Mouse (Mus musculus) hindbrain, embryonic 10.5 days (tissue): Measurements from ENCODE around the gene Gpr146. TPM values are rescaled to one million over a fixed set of nuclear protein-coding genes. Genes with fewer than 3 reads are reported as not detected.

Source experiments
- DNase-seq: peaks from one replicate; pipeline ENCODE4 v3.0.0-alpha.2; 2017; ENCODE audit warnings: low spot score
- H3K27ac ChIP-seq: fragments of 300-500 bp; sonication (generic); 2 replicates; pipeline ENCODE4 v1.5.1; 2016; ENCODE audit warnings: mild to moderate bottlenecking, moderate library complexity
- H3K27me3 ChIP-seq: fragments of 300-500 bp; sonication (generic); 2 replicates; pipeline ENCODE4 v1.6.1; 2016; ENCODE audit warnings: mild to moderate bottlenecking; ENCODE audit not compliant: poor library complexity, insufficient read depth, severe bottlenecking
- H3K36me3 ChIP-seq: fragments of 300-500 bp; sonication (generic); 2 replicates; pipeline ENCODE4 v1.6.1; 2016; ENCODE audit warnings: mild to moderate bottlenecking, moderate library complexity
- H3K4me1 ChIP-seq: fragments of 300-500 bp; sonication (generic); replicated peaks from 2 replicates; pipeline ENCODE4 v1.6.1; 2016; ENCODE audit warnings: mild to moderate bottlenecking
- H3K4me3 ChIP-seq: fragments of 300-500 bp; sonication (generic); 2 replicates; pipeline ENCODE4 v1.5.1; 2016; ENCODE audit warnings: mild to moderate bottlenecking, moderate library complexity
- H3K9me3 ChIP-seq: fragments of 300-500 bp; sonication (generic); 2 replicates; pipeline ENCODE4 v1.6.1; 2016; ENCODE audit warnings: mild to moderate bottlenecking, moderate library complexity
- WGBS: fragments of 180-500 bp; shearing (Covaris S2); methylation state at CpG from one replicate; pipeline ENCODE4 v1.1.7; 2016; 5-methylcytosine and 5-hydroxymethylcytosine counted together
- polyA plus RNA-seq: library from polyadenylated mRNA; unstranded; fragments of >200 nt; fragmentation: Nextera tagmentation; extraction: Ambion mirVana; gene quantifications from 2 replicates; pipeline ENCODE4 v1.2.1, GENCODE M21; 2016

Gpr146 gene
- polyA plus RNA-seq, 1 experiment from 2014 or later = 2.8 TPM

GRCm38 (mm10) chr5:139344687-139345363, 32.7 kb upstream of the Gpr146 start:
- H3K9me3 ChIP-seq = no peaks in the 10 kb centered on the region
- H3K27me3 ChIP-seq = peaks cover 10% of the 10 kb centered on the region; the same call in 1 of the 2 replicates
- H3K4me3 ChIP-seq = peak overlapping the region; percentile 89
- WGBS = under 1% methylated on average over 33 of the region's 33 CpGs
- H3K4me1 ChIP-seq = peaks cover 25% of the 10 kb centered on the region
- DNase-seq = peak; percentile 96
- H3K27ac ChIP-seq = peak overlapping the region; percentile 92
- peaks cover 30% of the 10 kb centered on the region for H3K36me3 ChIP-seq

GRCm38 (mm10) chr5:139345364-139345714, 32.2 kb upstream of the Gpr146 start:
- 12% methylated on average over 5 of the region's 5 CpGs for WGBS

GRCm38 (mm10) chr5:139347225-139347624, 30.3 kb upstream of the Gpr146 start:
- Histone ChIP-seq H3K27ac (no peak overlapping the region), H3K36me3 (peaks cover 8% of the 10 kb centered on the region), H3K9me3 (no peaks in the 10 kb centered on the region), H3K27me3 (peaks cover 27% of the 10 kb centered on the region), H3K4me1 (peaks cover 38% of the 10 kb centered on the region), H3K4me3 (no peak overlapping the region)
- no peak for DNase-seq
- WGBS = 43% methylated on average over 1 of the region's 1 CpGs

More at GRCm38 (mm10) chr5:139345364-139345714, 32.2 kb upstream of the Gpr146 start:
- Histone ChIP-seq H3K27me3 (peaks cover 10% of the 10 kb centered on the region; the same call in 1 of the 2 replicates), H3K4me1 (peaks cover 25% of the 10 kb centered on the region), H3K27ac (peak overlapping the region; percentile 92), H3K4me3 (peak overlapping the region; percentile 89), H3K36me3 (peaks cover 25% of the 10 kb centered on the region), H3K9me3 (no peaks in the 10 kb centered on the region)
- DNase-seq = no peak

- Histone ChIP-seq H3K4me1 (peaks cover 26% of the 10 kb centered on the region), H3K4me3 (no peak overlapping the region)
- WGBS = 88% methylated on average over 6 of the region's 6 CpGs
Observed at GRCm38 (mm10) chr5:139349713-139350112, 27.8 kb upstream of the Gpr146 start.

GRCm38 (mm10) chr5:139351134-139351533, 26.4 kb upstream of the Gpr146 start, which contains the start of gene Cox19:
Gene Cox19 (minus strand): TSS chr5:139351418.
- no peak within 1 kb of the TSS for H3K4me3 ChIP-seq
- no peaks in the 10 kb centered on the region for H3K36me3 ChIP-seq
- H3K27me3 ChIP-seq = peaks cover 31% of the 10 kb centered on the region
- DNase-seq = no peak
- WGBS = 56% methylated on average over 5 of the region's 5 CpGs
- no peak within 1 kb of the TSS for H3K27ac ChIP-seq
- H3K4me1 ChIP-seq = peaks cover 24% of the 10 kb centered on the region
- H3K9me3 ChIP-seq = no peaks in the 10 kb centered on the region

More at GRCm38 (mm10) chr5:139349713-139350112, 27.8 kb upstream of the Gpr146 start:
- Histone ChIP-seq H3K27me3 (peaks cover 33% of the 10 kb centered on the region), H3K27ac (no peak overlapping the region), H3K9me3 (no peaks in the 10 kb centered on the region), H3K36me3 (no peaks in the 10 kb centered on the region)
- no peak for DNase-seq

GRCm38 (mm10) chr5:139351628-139352027, 25.9 kb upstream of the Gpr146 start:
- no peak overlapping the region for H3K4me3 ChIP-seq
- peaks cover 26% of the 10 kb centered on the region for H3K27me3 ChIP-seq
- H3K27ac ChIP-seq = no peak overlapping the region
- whole genome bisulfite sequencing = 45% methylated on average over 8 of the region's 8 CpGs
- peaks cover 22% of the 10 kb centered on the region for H3K4me1 ChIP-seq
- H3K9me3 ChIP-seq = no peaks in the 10 kb centered on the region
- no peaks in the 10 kb centered on the region for H3K36me3 ChIP-seq
- DNase-seq = no peak

- Histone ChIP-seq H3K27me3 (peaks cover 22% of the 10 kb centered on the region; the same call in 1 of the 2 replicates), H3K4me1 (peaks cover 20% of the 10 kb centered on the region), H3K36me3 (no peaks in the 10 kb centered on the region), H3K27ac (0 out of 2 replicates have a peak within 1 kb of the TSS, but pooled peaks have one; percentile 35), H3K9me3 (no peaks in the 10 kb centered on the region), H3K4me3 (no peak within 1 kb of the TSS)
- no peak for DNase-seq
- WGBS = 67% methylated on average over 6 of the region's 6 CpGs
Observed at GRCm38 (mm10) chr5:139352317-139352716, 25.2 kb upstream of the Gpr146 start, which contains the start of gene Cyp2w1. Gene Cyp2w1 (plus strand): TSS chr5:139352617.

- Histone ChIP-seq H3K4me3 (no peak overlapping the region), H3K4me1 (peaks cover 20% of the 10 kb centered on the region), H3K36me3 (peaks cover 8% of the 10 kb centered on the region; the same call in 1 of the 2 replicates), H3K27me3 (peaks cover 22% of the 10 kb centered on the region; the same call in 1 of the 2 replicates), H3K9me3 (no peaks in the 10 kb centered on the region), H3K27ac (no peak overlapping the region)
- DNase-seq = peak; percentile 35
- WGBS = 62% methylated on average over 10 of the region's 10 CpGs
Observed at GRCm38 (mm10) chr5:139353496-139353895, 24.0 kb upstream of the Gpr146 start.

GRCm38 (mm10) chr5:139353946-139354345, 23.6 kb upstream of the Gpr146 start:
- Histone ChIP-seq H3K9me3 (no peaks in the 10 kb centered on the region), H3K27me3 (peaks cover 22% of the 10 kb centered on the region; the same call in 1 of the 2 replicates), H3K36me3 (peaks cover 8% of the 10 kb centered on the region; the same call in 1 of the 2 replicates), H3K4me3 (no peak overlapping the region), H3K27ac (no peak overlapping the region), H3K4me1 (peaks cover 20% of the 10 kb centered on the region)
- no peak for DNase-seq
- WGBS = 89% methylated on average over 11 of the region's 11 CpGs

- WGBS = 37% methylated on average over 19 of the region's 19 CpGs
- peaks cover 14% of the 10 kb centered on the region; the same call in 1 of the 2 replicates for H3K36me3 ChIP-seq
Observed at GRCm38 (mm10) chr5:139355235-139355772, 22.2 kb upstream of the Gpr146 start.

GRCm38 (mm10) chr5:139358653-139359052, 18.8 kb upstream of the Gpr146 start:
- Histone ChIP-seq H3K9me3 (no peaks in the 10 kb centered on the region), H3K36me3 (peaks cover 38% of the 10 kb centered on the region), H3K4me1 (peaks cover 4% of the 10 kb centered on the region; the same call in 1 of the 2 replicates), H3K4me3 (no peak overlapping the region), H3K27ac (no peak overlapping the region), H3K27me3 (no peaks in the 10 kb centered on the region)
- peak; percentile 36 for DNase-seq
- 69% methylated on average over 2 of the region's 2 CpGs for WGBS

More at GRCm38 (mm10) chr5:139355235-139355772, 22.2 kb upstream of the Gpr146 start:
- Histone ChIP-seq H3K4me1 (peaks cover 20% of the 10 kb centered on the region), H3K9me3 (no peaks in the 10 kb centered on the region), H3K4me3 (no peak overlapping the region), H3K27ac (no peak overlapping the region), H3K27me3 (peaks cover 22% of the 10 kb centered on the region; the same call in 1 of the 2 replicates)
- peak; percentile 79 for DNase-seq

- no peak overlapping the region for H3K27ac ChIP-seq
- no peaks in the 10 kb centered on the region for H3K27me3 ChIP-seq
- H3K36me3 ChIP-seq = peaks cover 39% of the 10 kb centered on the region
- no peak for DNase-seq
- H3K9me3 ChIP-seq = no peaks in the 10 kb centered on the region
- H3K4me1 ChIP-seq = peaks cover 7% of the 10 kb centered on the region
- 95% methylated on average over 5 of the region's 5 CpGs for WGBS
- no peak overlapping the region for H3K4me3 ChIP-seq
Observed at GRCm38 (mm10) chr5:139359244-139359643, 18.3 kb upstream of the Gpr146 start.

- no peaks in the 10 kb centered on the region for H3K27me3 ChIP-seq
- H3K4me1 ChIP-seq = peaks cover 33% of the 10 kb centered on the region
- no peak for DNase-seq
- 73% methylated on average over 7 of the region's 7 CpGs for WGBS
- H3K9me3 ChIP-seq = no peaks in the 10 kb centered on the region
- H3K4me3 ChIP-seq = no peak overlapping the region
- H3K27ac ChIP-seq = no peak overlapping the region; the same call in 1 of the 2 replicates
- peaks cover 31% of the 10 kb centered on the region for H3K36me3 ChIP-seq
Observed at GRCm38 (mm10) chr5:139363858-139364257, 13.6 kb upstream of the Gpr146 start.
